Mouse (Mus musculus) testis, adult 2 months (tissue): Measurements from ENCODE around the gene Nudt17.

Source experiments
- CTCF ChIP-seq: fragments of 200-500 bp; IDR thresholded peaks from 2 replicates; pipeline ENCODE4 v1.5.1; 2012; ENCODE audit warnings: low read depth, mild to moderate bottlenecking, inconsistent platforms, low read length, moderate library complexity; ENCODE audit not compliant: control insufficient read depth, insufficient read depth, insufficient replicate concordance
- POLR2A ChIP-seq: fragments of 200-500 bp; IDR thresholded peaks from 2 replicates; pipeline ENCODE4 v1.6.1; 2012; ENCODE audit warnings: low read depth, mild to moderate bottlenecking, inconsistent platforms, low read length, moderate library complexity; ENCODE audit not compliant: control insufficient read depth

DNA sequence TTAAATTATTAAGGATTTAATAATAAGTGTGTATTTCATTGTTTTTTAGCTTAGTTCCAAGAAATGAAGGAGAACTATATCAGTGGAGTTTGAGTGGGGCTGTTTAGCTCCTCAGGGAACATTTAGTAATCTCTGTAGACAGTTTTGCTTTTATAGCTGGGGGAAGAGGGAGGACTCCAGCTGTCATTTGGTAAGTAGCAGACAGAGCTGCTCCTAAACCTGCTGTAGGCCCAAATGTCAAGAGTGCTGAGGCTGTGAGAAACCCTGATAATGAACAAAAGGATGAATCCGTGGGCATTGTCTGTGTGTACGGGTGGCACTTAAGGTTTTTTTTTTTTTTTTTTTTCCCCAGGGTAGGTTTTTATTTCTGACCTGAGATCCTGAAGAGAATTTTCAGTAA, 26.8 kb upstream of the Nudt17 start:
- no peak for TF ChIP-seq CTCF
- TF ChIP-seq POLR2A: no peak
